Comparison of ENCODE assay signal across 8 mouse cellular contexts in genomic region chr9:109059136-109059903, GRCm38 (mm10). TPM values are rescaled to one million over a fixed set of nuclear protein-coding genes. Genes with fewer than 3 reads are reported as not detected.
DNase-seq lines count a peak whose midpoint lies in the region; ATAC-seq lines count a peak whose summit lies in the region.

Gene Trex1 (minus strand): TSS chr9:109059734.

- peak; percentile 71 for ATAC-seq in hindbrain, embryonic 16.5 days

- WGBS in hindbrain, embryonic 16.5 days: 27% methylated on average over 15 of the region's 15 CpGs
- 2% methylated on average over 13 of the region's 15 CpGs for WGBS in macrophage (ENCODE audit: missing documents)

- peak within 1 kb of the TSS; percentile 78 for H3K27ac ChIP-seq in hindbrain, embryonic 16.5 days (ENCODE audit: low read depth, low read length)
- peak within 1 kb of the TSS; percentile 92 for H3K27ac ChIP-seq in macrophage

- no peaks in the 10 kb centered on the region for H3K9me3 ChIP-seq in hindbrain, embryonic 16.5 days (ENCODE audit: control insufficient read depth, low read length)

- peak within 1 kb of the TSS; percentile 71 for H3K4me2 ChIP-seq in hindbrain, embryonic 16.5 days (ENCODE audit: low read length)

- H3K36me3 ChIP-seq in hindbrain, embryonic 16.5 days (ENCODE audit: control insufficient read depth, insufficient read depth, low read length): peaks cover 30% of the 10 kb centered on the region
- peaks cover 19% of the 10 kb centered on the region; the same call in 1 of the 2 replicates for H3K36me3 ChIP-seq in macrophage (ENCODE audit: inconsistent target)

- DNase-seq in WW6 (ENCODE audit: low read depth, low spot score): peak; percentile 68
- peak; percentile 89 to 93 for DNase-seq in cerebellum, postnatal 36 days
- peak; percentile 92 for DNase-seq in gastrocnemius, adult 18-20 months (ENCODE audit: low spot score)
- peak; percentile 86 to 90 for DNase-seq in left cerebral cortex, adult 18-20 months (ENCODE audit: low spot score in 2 of 2)
- peak; percentile 90 to 96 for DNase-seq in right cerebral cortex, adult 2 months (ENCODE audit: low spot score in 2 of 2)
- DNase-seq in urinary bladder, postnatal 36 days (ENCODE audit: low spot score in 2 of 2): peak; percentile 88 to 90

- peaks cover 44% of the 10 kb centered on the region for H3K79me2 ChIP-seq in macrophage (ENCODE audit: inconsistent target)

- peaks cover 23% of the 10 kb centered on the region for H3K4me1 ChIP-seq in hindbrain, embryonic 16.5 days (ENCODE audit: control insufficient read depth, insufficient read depth, low read depth, low read length)

- H3K27me3 ChIP-seq in hindbrain, embryonic 16.5 days (replicated peaks; ENCODE audit: control insufficient read depth, insufficient read depth, low read length): no peaks in the 10 kb centered on the region

- H3K9ac ChIP-seq in hindbrain, embryonic 16.5 days (ENCODE audit: low read depth, low read length): peak within 1 kb of the TSS; percentile 59

- peak within 1 kb of the TSS; percentile 39 for H3K4me3 ChIP-seq in hindbrain, embryonic 16.5 days (ENCODE audit: low read length)
- peak within 1 kb of the TSS; percentile 92 for H3K4me3 ChIP-seq in macrophage (ENCODE audit: inconsistent target)

RNA-seq across cellular contexts. Expression of gene Trex1, which starts in this region (rescaled TPM):
- total RNA-seq in gastrocnemius, adult 18-20 months (2021): 10 to 100 TPM; 13.1 to 17.2 TPM
- 13.6 and 14.2 TPM in 2 replicates for polyA plus RNA-seq in hindbrain, embryonic 16.5 days (2015; fragmentation: Nextera tagmentation; extraction: Ambion mirVana)
- 10 to 100 TPM; 13.4 to 13.7 TPM for total RNA-seq in left cerebral cortex, adult 18-20 months (2021)
- total RNA-seq in macrophage (2018; cell fraction: chromatin; rRNA removed): 100 to 1,000 TPM in 6 of 26 experiments, 10 to 100 TPM in 20; 13.2 to 148 (median 71.9) TPM
- total RNA-seq in macrophage (2018; cell fraction: cytosol; rRNA removed): 100 to 1,000 TPM; 110 to 746 (median 420) TPM
- total RNA-seq in macrophage (2018; cell fraction: nucleus; rRNA removed): 100 to 1,000 TPM in 20 of 26 experiments, 10 to 100 TPM in 6; 43.6 to 424 (median 173) TPM
- 60.4 to 194 TPM (median 98.8 TPM) in 3 replicates for polyA plus RNA-seq in macrophage (2018)

Comparison
In these comparisons a context has a peak if more than half of its experiments do, and no peak if none do; other contexts are left out.
1. Peak in every context shown above with its lines: DNase-seq, ATAC-seq, H3K4me3 ChIP-seq and H3K27ac ChIP-seq.